Mouse (Mus musculus): ENCODE measurements around the gene Narfl. TPM values are rescaled to one million over a fixed set of nuclear protein-coding genes. Genes with fewer than 3 reads are reported as not detected.

Narfl gene
- polyA plus RNA-seq, 1 experiment from 2014 or later = 27.8 TPM

GRCm38 (mm10) chr17:25792615-25793014, 19.0 kb downstream of the Narfl start, which contains the start of gene Fam173a:
Gene Fam173a (minus strand): TSS chr17:25792901.
- H3K4me1 ChIP-seq (replicated peaks; ENCODE audit: control insufficient read depth, insufficient read depth, low read length) = peaks cover 41% of the 10 kb centered on the region
- WGBS = under 1% methylated on average over 14 of the region's 14 CpGs
- peak within 1 kb of the TSS; percentile 94 for H3K4me2 ChIP-seq (ENCODE audit: low read depth, low read length)
- H3K27me3 ChIP-seq (ENCODE audit: control insufficient read depth, insufficient read depth, low read depth, low read length) = no peaks in the 10 kb centered on the region
- peak within 1 kb of the TSS; percentile 89 for H3K9ac ChIP-seq (ENCODE audit: low read length)
- peak; percentile 89 for ATAC-seq (ENCODE audit: low read depth)
- H3K4me3 ChIP-seq (ENCODE audit: low read length) = peak within 1 kb of the TSS; percentile 96
- peaks cover 16% of the 10 kb centered on the region; the same call in 1 of the 2 replicates for H3K36me3 ChIP-seq (ENCODE audit: control insufficient read depth, insufficient read depth, low read length)
- no peaks in the 10 kb centered on the region for H3K9me3 ChIP-seq (ENCODE audit: control insufficient read depth, low read length)
- peak within 1 kb of the TSS; percentile 99 for H3K27ac ChIP-seq (ENCODE audit: low read length)

- no peaks in the 10 kb centered on the region for H3K9me3 ChIP-seq (ENCODE audit: control insufficient read depth, low read length)
- H3K36me3 ChIP-seq (ENCODE audit: control insufficient read depth, insufficient read depth, low read length) = peaks cover 7% of the 10 kb centered on the region; the same call in 1 of the 2 replicates
- H3K9ac ChIP-seq (ENCODE audit: low read length) = no peak overlapping the region
- H3K4me2 ChIP-seq (ENCODE audit: low read depth, low read length) = no peak overlapping the region
- H3K4me1 ChIP-seq (replicated peaks; ENCODE audit: control insufficient read depth, insufficient read depth, low read length) = peaks cover 42% of the 10 kb centered on the region
- WGBS = 66% methylated on average over 13 of the region's 13 CpGs
- H3K4me3 ChIP-seq (ENCODE audit: low read length) = no peak overlapping the region
- H3K27ac ChIP-seq (ENCODE audit: low read length) = peak overlapping the region; percentile 37; the same call in 1 of the 2 replicates
- no peak for ATAC-seq (ENCODE audit: low read depth)
- no peaks in the 10 kb centered on the region for H3K27me3 ChIP-seq (ENCODE audit: control insufficient read depth, insufficient read depth, low read depth, low read length)
These were observed 20.6 kb downstream of the Narfl start for GRCm38 (mm10) chr17:25794197-25794596.

GRCm38 (mm10) chr17:25794998-25795397, 21.4 kb downstream of the Narfl start:
- no peak for ATAC-seq (ENCODE audit: low read depth)
- 87% methylated on average over 17 of the region's 17 CpGs for WGBS
- Histone ChIP-seq H3K27me3 (ENCODE audit: control insufficient read depth, insufficient read depth, low read depth, low read length) (no peaks in the 10 kb centered on the region), H3K9ac (ENCODE audit: low read length) (no peak overlapping the region), H3K4me1 (replicated peaks; ENCODE audit: control insufficient read depth, insufficient read depth, low read length) (peaks cover 42% of the 10 kb centered on the region), H3K9me3 (ENCODE audit: control insufficient read depth, low read length) (no peaks in the 10 kb centered on the region), H3K27ac (ENCODE audit: low read length) (no peak overlapping the region), H3K4me2 (ENCODE audit: low read depth, low read length) (peak overlapping the region; percentile 87), H3K4me3 (ENCODE audit: low read length) (no peak overlapping the region), H3K36me3 (ENCODE audit: control insufficient read depth, insufficient read depth, low read length) (no peaks in the 10 kb centered on the region)

- ATAC-seq (ENCODE audit: low read depth) = no peak
- Histone ChIP-seq H3K4me1 (replicated peaks; ENCODE audit: control insufficient read depth, insufficient read depth, low read length) (peaks cover 42% of the 10 kb centered on the region), H3K9ac (ENCODE audit: low read length) (peak within 1 kb of the TSS; percentile 77), H3K9me3 (ENCODE audit: control insufficient read depth, low read length) (no peaks in the 10 kb centered on the region), H3K4me2 (ENCODE audit: low read depth, low read length) (peak within 1 kb of the TSS; percentile 87), H3K27me3 (ENCODE audit: control insufficient read depth, insufficient read depth, low read depth, low read length) (no peaks in the 10 kb centered on the region), H3K4me3 (ENCODE audit: low read length) (peak within 1 kb of the TSS; percentile 79), H3K27ac (ENCODE audit: low read length) (peak within 1 kb of the TSS; percentile 2; the same call in 1 of the 2 replicates), H3K36me3 (ENCODE audit: control insufficient read depth, insufficient read depth, low read length) (no peaks in the 10 kb centered on the region)
- WGBS = 24% methylated on average over 6 of the region's 6 CpGs
These were observed 22.1 kb downstream of the Narfl start, which contains the start of gene AC134908.4 for GRCm38 (mm10) chr17:25795609-25796092. Gene AC134908.4 (minus strand): TSS chr17:25795659.

GRCm38 (mm10) chr17:25796211-25796771, 22.7 kb downstream of the Narfl start:
- Histone ChIP-seq H3K36me3 (ENCODE audit: control insufficient read depth, insufficient read depth, low read length) (no peaks in the 10 kb centered on the region), H3K9ac (ENCODE audit: low read length) (peak overlapping the region; percentile 77), H3K4me2 (ENCODE audit: low read depth, low read length) (peak overlapping the region; percentile 87), H3K9me3 (ENCODE audit: control insufficient read depth, low read length) (no peaks in the 10 kb centered on the region), H3K27ac (ENCODE audit: low read length) (peak overlapping the region; percentile 2; the same call in 1 of the 2 replicates), H3K4me3 (ENCODE audit: low read length) (peak overlapping the region; percentile 79), H3K27me3 (ENCODE audit: control insufficient read depth, insufficient read depth, low read depth, low read length) (no peaks in the 10 kb centered on the region), H3K4me1 (replicated peaks; ENCODE audit: control insufficient read depth, insufficient read depth, low read length) (peaks cover 36% of the 10 kb centered on the region)
- WGBS = under 1% methylated on average over 37 of the region's 37 CpGs
- ATAC-seq (ENCODE audit: low read depth) = 0 out of 2 replicates have a peak, but pooled peaks have one; percentile 3

- Histone ChIP-seq H3K27ac (ENCODE audit: low read length) (peak within 1 kb of the TSS; percentile 2; the same call in 1 of the 2 replicates), H3K4me3 (ENCODE audit: low read length) (peak within 1 kb of the TSS; percentile 79)
These were observed 23.4 kb downstream of the Narfl start, which contains the start of gene Metrn for GRCm38 (mm10) chr17:25796951-25797369. Gene Metrn (minus strand): TSS chr17:25797136.

GRCm38 (mm10) chr17:25801029-25801428, 27.5 kb downstream of the Narfl start:
- Histone ChIP-seq H3K9me3 (ENCODE audit: control insufficient read depth, low read length) (no peaks in the 10 kb centered on the region), H3K27ac (ENCODE audit: low read length) (no peak overlapping the region), H3K4me1 (replicated peaks; ENCODE audit: control insufficient read depth, insufficient read depth, low read length) (peaks cover 9% of the 10 kb centered on the region), H3K27me3 (ENCODE audit: control insufficient read depth, insufficient read depth, low read depth, low read length) (no peaks in the 10 kb centered on the region), H3K4me2 (ENCODE audit: low read depth, low read length) (no peak overlapping the region), H3K9ac (ENCODE audit: low read length) (no peak overlapping the region), H3K4me3 (ENCODE audit: low read length) (no peak overlapping the region), H3K36me3 (ENCODE audit: control insufficient read depth, insufficient read depth, low read length) (no peaks in the 10 kb centered on the region)
- 4% methylated on average over 6 of the region's 6 CpGs for WGBS
- ATAC-seq (ENCODE audit: low read depth) = peak; percentile 32; the same call in 1 of the 2 replicates

More at GRCm38 (mm10) chr17:25796951-25797369, 23.4 kb downstream of the Narfl start, which contains the start of gene Metrn:
- peak; percentile 86 for ATAC-seq (ENCODE audit: low read depth)
- Histone ChIP-seq H3K36me3 (ENCODE audit: control insufficient read depth, insufficient read depth, low read length) (no peaks in the 10 kb centered on the region), H3K4me1 (replicated peaks; ENCODE audit: control insufficient read depth, insufficient read depth, low read length) (peaks cover 33% of the 10 kb centered on the region), H3K27me3 (ENCODE audit: control insufficient read depth, insufficient read depth, low read depth, low read length) (no peaks in the 10 kb centered on the region), H3K9ac (ENCODE audit: low read length) (peak within 1 kb of the TSS; percentile 77), H3K4me2 (ENCODE audit: low read depth, low read length) (peak within 1 kb of the TSS; percentile 87), H3K9me3 (ENCODE audit: control insufficient read depth, low read length) (no peaks in the 10 kb centered on the region)
- WGBS = under 1% methylated on average over 32 of the region's 35 CpGs

GRCm38 (mm10) chr17:25802825-25803517, 29.4 kb downstream of the Narfl start:
- 7% methylated on average over 10 of the region's 10 CpGs for WGBS
- ATAC-seq (ENCODE audit: low read depth) = 0 out of 2 replicates have a peak, but pooled peaks have one; percentile 40
- H3K27me3 ChIP-seq (ENCODE audit: control insufficient read depth, insufficient read depth, low read depth, low read length) = peaks cover 1% of the 10 kb centered on the region; the same call in 1 of the 2 replicates
- H3K27ac ChIP-seq (ENCODE audit: low read length) = no peak overlapping the region
- H3K4me1 ChIP-seq (replicated peaks; ENCODE audit: control insufficient read depth, insufficient read depth, low read length) = no peaks in the 10 kb centered on the region
- no peak overlapping the region for H3K4me3 ChIP-seq (ENCODE audit: low read length)
- no peaks in the 10 kb centered on the region for H3K9me3 ChIP-seq (ENCODE audit: control insufficient read depth, low read length)
- H3K4me2 ChIP-seq (ENCODE audit: low read depth, low read length) = no peak overlapping the region
- H3K36me3 ChIP-seq (ENCODE audit: control insufficient read depth, insufficient read depth, low read length) = no peaks in the 10 kb centered on the region
- no peak overlapping the region for H3K9ac ChIP-seq (ENCODE audit: low read length)

- H3K9ac ChIP-seq (ENCODE audit: low read length) = no peak overlapping the region
- WGBS = 67% methylated on average over 4 of the region's 4 CpGs
- ATAC-seq (ENCODE audit: low read depth) = no peak
- no peaks in the 10 kb centered on the region for H3K9me3 ChIP-seq (ENCODE audit: control insufficient read depth, low read length)
- H3K4me1 ChIP-seq (replicated peaks; ENCODE audit: control insufficient read depth, insufficient read depth, low read length) = peaks cover 3% of the 10 kb centered on the region; the same call in 1 of the 2 replicates
- no peaks in the 10 kb centered on the region for H3K36me3 ChIP-seq (ENCODE audit: control insufficient read depth, insufficient read depth, low read length)
- no peak overlapping the region for H3K4me2 ChIP-seq (ENCODE audit: low read depth, low read length)
- H3K4me3 ChIP-seq (ENCODE audit: low read length) = no peak overlapping the region
- H3K27me3 ChIP-seq (ENCODE audit: control insufficient read depth, insufficient read depth, low read depth, low read length) = peaks cover 33% of the 10 kb centered on the region
- no peak overlapping the region for H3K27ac ChIP-seq (ENCODE audit: low read length)
These were observed 32.9 kb downstream of the Narfl start for GRCm38 (mm10) chr17:25806507-25806906.
